Mouse (Mus musculus) hindbrain, postnatal 0 days (tissue): ENCODE data around the gene 2310034G01Rik. TPM values are rescaled to one million over a fixed set of nuclear protein-coding genes. Genes with fewer than 3 reads are reported as not detected.
A peak's percentile ranks its signal among the peaks of the same experiment; 100 is the strongest.

Source experiments
- ATAC-seq: fragments of 200-750 bp; cut with Nextera tagmentation; 2 replicates; pipeline ENCODE4 v1.8.0; 2017; ENCODE audit warnings: mild to moderate bottlenecking, moderate TSS enrichment, moderate library complexity
- DNase-seq: peaks from one replicate; pipeline ENCODE4 v3.0.0-alpha.2; 2015; ENCODE audit warnings: low spot score
- H3K27ac ChIP-seq: fragments of 300-500 bp; sonication (generic); 2 replicates; pipeline ENCODE4 v1.5.1; 2014; ENCODE audit warnings: mild to moderate bottlenecking
- H3K27me3 ChIP-seq: fragments of 300-500 bp; sonication (generic); 2 replicates; pipeline ENCODE4 v1.6.1; 2014; ENCODE audit warnings: low read length, mixed read lengths; ENCODE audit not compliant: insufficient read depth
- H3K36me3 ChIP-seq: fragments of 300-500 bp; sonication (generic); 2 replicates; pipeline ENCODE4 v1.6.1; 2014; ENCODE audit warnings: low read length, mixed read lengths; ENCODE audit not compliant: insufficient read depth
- H3K4me1 ChIP-seq: fragments of 300-500 bp; sonication (generic); 2 replicates; pipeline ENCODE4 v1.6.1; 2014; ENCODE audit warnings: antibody characterized with exemption, low read length, mixed read lengths; ENCODE audit not compliant: insufficient read depth
- H3K4me2 ChIP-seq: fragments of 300-500 bp; sonication (generic); 2 replicates; pipeline ENCODE4 v1.6.1; 2014; ENCODE audit warnings: low read depth, mild to moderate bottlenecking, low read length, moderate library complexity, mixed read lengths
- H3K4me3 ChIP-seq: fragments of 300-500 bp; sonication (generic); 2 replicates; pipeline ENCODE4 v1.5.1; 2014; ENCODE audit warnings: low read length
- H3K9ac ChIP-seq: fragments of 300-500 bp; sonication (generic); replicated peaks from 2 replicates; pipeline ENCODE4 v1.6.1; 2014; ENCODE audit warnings: mild to moderate bottlenecking, low read length, moderate library complexity, mixed read lengths
- H3K9me3 ChIP-seq: fragments of 300-500 bp; sonication (generic); 2 replicates; pipeline ENCODE4 v1.6.1; 2016; ENCODE audit warnings: low read length, mixed read lengths
- CTCF ChIP-seq: IDR thresholded peaks from 2 replicates; pipeline ENCODE4 v1.5.1; 2016; ENCODE audit warnings: antibody characterized with exemption, control low read depth, low read depth
- WGBS: fragments of 180-500 bp; shearing (Covaris S2); extraction: QIAGEN DNeasy Blood & Tissue Kit; methylation state at CpG from one replicate; pipeline ENCODE4 v1.1.7; 2014; 5-methylcytosine and 5-hydroxymethylcytosine counted together
- microRNA counts: library from miRNA; unstranded; fragments of <30 nt; microRNA quantifications from one replicate; lab custom pipeline; 2015
- microRNA-seq, 2 experiments: library from miRNA; unstranded; fragments of <30 nt; microRNA quantifications; one replicate each; pipeline ENCODE4; 2016
- polyA plus RNA-seq: library from polyadenylated mRNA; unstranded; fragments of >200 nt; fragmentation: Nextera tagmentation; extraction: Ambion mirVana; gene quantifications from 2 replicates; pipeline ENCODE4 v1.2.1, GENCODE M21; 2015
- total RNA-seq: library from RNA; depleted of rRNA; stranded (reverse); fragments of >200 nt; gene quantifications from 2 replicates; pipeline ENCODE4 v1.2.3, GENCODE M21; 2014; rRNA removed

Gene 2310034G01Rik
- total and polyA plus RNA-seq, 2 experiments from 2014 or later: 0.89 to 1.7 TPM

- Histone ChIP-seq H3K27ac (no peak overlapping the region), H3K9me3 (no peaks in the 10 kb centered on the region), H3K27me3 (0 out of 2 replicates have a peak, but pooled peaks cover 4% of the 10 kb centered on the region), H3K9ac (no peak overlapping the region), H3K4me3 (peak overlapping the region; percentile 38; the same call in 1 of the 2 replicates), H3K4me1 (peaks cover 6% of the 10 kb centered on the region; the same call in 1 of the 2 replicates), H3K36me3 (no peaks in the 10 kb centered on the region), H3K4me2 (peak overlapping the region; percentile 61)
- no peak for TF ChIP-seq CTCF
- WGBS: 57% methylated on average over 18 of the region's 18 CpGs
- DNase-seq (no peak), ATAC-seq (no peak)
These were observed 46.6 kb downstream of the 2310034G01Rik start for GRCm38 (mm10) chr19:46303251-46304215.

- Histone ChIP-seq H3K27ac (no peak overlapping the region), H3K9ac (no peak overlapping the region), H3K4me1 (peaks cover 6% of the 10 kb centered on the region; the same call in 1 of the 2 replicates), H3K9me3 (no peaks in the 10 kb centered on the region), H3K36me3 (no peaks in the 10 kb centered on the region), H3K4me3 (no peak overlapping the region), H3K27me3 (0 out of 2 replicates have a peak, but pooled peaks cover 4% of the 10 kb centered on the region), H3K4me2 (no peak overlapping the region)
- ATAC-seq: no peak
- TF ChIP-seq CTCF: no peak
- DNase-seq: no peak
- 85% methylated on average over 4 of the region's 4 CpGs for WGBS
These were observed 47.6 kb downstream of the 2310034G01Rik start for GRCm38 (mm10) chr19:46302551-46302950.

GRCm38 (mm10) chr19:46300294-46301045 is 49.6 kb downstream of the 2310034G01Rik start:
- H3K27me3 ChIP-seq: 0 out of 2 replicates have a peak, but pooled peaks cover 4% of the 10 kb centered on the region
- no peak overlapping the region for H3K4me2 ChIP-seq
- H3K9ac ChIP-seq: no peak overlapping the region
- 40% methylated on average over 8 of the region's 8 CpGs for WGBS
- no peak overlapping the region for H3K27ac ChIP-seq
- ATAC-seq (no peak), DNase-seq (no peak)
- no peaks in the 10 kb centered on the region for H3K36me3 ChIP-seq
- no peak for TF ChIP-seq CTCF
- no peaks in the 10 kb centered on the region for H3K9me3 ChIP-seq
- peaks cover 6% of the 10 kb centered on the region; the same call in 1 of the 2 replicates for H3K4me1 ChIP-seq
- H3K4me3 ChIP-seq: no peak overlapping the region

MicroRNAs encoded within 50 kb of the gene (microRNA counts, 519-probe panel; counts per million panel counts)
- 1,711 counts per million, percentile 21 among the panel's probes with 10 or more counts for microRNA mmu-miR-146b (lab: Ali Mortazavi, UCI)

Small RNA genes within 50 kb of the gene (microRNA-seq; reads per million reads assigned to microRNA genes)
- 3.6 to 5.5 reads per million in 2 experiments for gene Mir146b

Other genes with a start within 250 kb of the 2310034G01Rik start
- not detected in 2 replicates for gene Elovl3, start 218.4 kb downstream of the 2310034G01Rik start, total RNA-seq
- gene Elovl3, start 218.4 kb downstream of the 2310034G01Rik start, polyA plus RNA-seq: not detected in 2 replicates
- 0.21 and 1.7 TPM in 2 replicates for gene Pitx3, start 202.0 kb downstream of the 2310034G01Rik start, total RNA-seq
- 0.16 TPM in 1 of 2 replicates, not detected in the other for gene Pitx3, start 202.0 kb downstream of the 2310034G01Rik start, polyA plus RNA-seq
- 56.4 and 63.7 TPM in 2 replicates for gene Gbf1, start 197.8 kb downstream of the 2310034G01Rik start, total RNA-seq
- 51.2 and 52.0 TPM in 2 replicates for gene Gbf1, start 197.8 kb downstream of the 2310034G01Rik start, polyA plus RNA-seq
- gene Nfkb2, start 46.0 kb downstream of the 2310034G01Rik start, total RNA-seq: 3.5 and 4.7 TPM in 2 replicates
- gene Nfkb2, start 46.0 kb downstream of the 2310034G01Rik start, polyA plus RNA-seq: 1.7 and 1.9 TPM in 2 replicates
- 380 and 396 TPM in 2 replicates for gene Psd, start 23.1 kb downstream of the 2310034G01Rik start, total RNA-seq
- 115 and 123 TPM in 2 replicates for gene Psd, start 23.1 kb downstream of the 2310034G01Rik start, polyA plus RNA-seq
- gene Fbxl15, start 22.1 kb downstream of the 2310034G01Rik start, total RNA-seq: 69.1 and 71.4 TPM in 2 replicates
- gene Fbxl15, start 22.1 kb downstream of the 2310034G01Rik start, polyA plus RNA-seq: 53.3 and 54.2 TPM in 2 replicates
- 125 and 134 TPM in 2 replicates for gene Cuedc2, start 11.6 kb downstream of the 2310034G01Rik start, total RNA-seq
- gene Cuedc2, start 11.6 kb downstream of the 2310034G01Rik start, polyA plus RNA-seq: 312 and 326 TPM in 2 replicates
- gene Mfsd13a, start 9.2 kb downstream of the 2310034G01Rik start, total RNA-seq: 7.5 and 12.3 TPM in 2 replicates
- gene Mfsd13a, start 9.2 kb downstream of the 2310034G01Rik start, polyA plus RNA-seq: 9.9 and 10.5 TPM in 2 replicates
- gene Actr1a, start 45.4 kb upstream of the 2310034G01Rik start, total RNA-seq: 321 and 337 TPM in 2 replicates
- gene Actr1a, start 45.4 kb upstream of the 2310034G01Rik start, polyA plus RNA-seq: 278 and 295 TPM in 2 replicates
- gene Sufu, start 46.6 kb upstream of the 2310034G01Rik start, total RNA-seq: 21.4 and 21.9 TPM in 2 replicates
- gene Sufu, start 46.6 kb upstream of the 2310034G01Rik start, polyA plus RNA-seq: 17.2 and 19.1 TPM in 2 replicates
- 108 and 115 TPM in 2 replicates for gene Trim8, start 151.4 kb upstream of the 2310034G01Rik start, total RNA-seq
- gene Trim8, start 151.4 kb upstream of the 2310034G01Rik start, polyA plus RNA-seq: 28.8 and 29.7 TPM in 2 replicates
- 66.2 and 71.1 TPM in 2 replicates for gene Arl3, start 222.9 kb upstream of the 2310034G01Rik start, total RNA-seq
- gene Arl3, start 222.9 kb upstream of the 2310034G01Rik start, polyA plus RNA-seq: 220 and 224 TPM in 2 replicates
- gene Sfxn2, start 223.1 kb upstream of the 2310034G01Rik start, total RNA-seq: 8.1 and 10.2 TPM in 2 replicates
- gene Sfxn2, start 223.1 kb upstream of the 2310034G01Rik start, polyA plus RNA-seq: 12.0 and 13.0 TPM in 2 replicates
- 52.3 and 56.9 TPM in 2 replicates for gene Wbp1l, start 248.8 kb upstream of the 2310034G01Rik start, total RNA-seq
- 30.3 and 31.6 TPM in 2 replicates for gene Wbp1l, start 248.8 kb upstream of the 2310034G01Rik start, polyA plus RNA-seq